Mouse (Mus musculus) intestine, embryonic 16.5 days (tissue): ENCODE results near the gene 1700029F12Rik. TPM values are rescaled to one million over a fixed set of nuclear protein-coding genes. Genes with fewer than 3 reads are reported as not detected.

Source experiments
- ATAC-seq: fragments of 200-750 bp; cut with Nextera tagmentation; 2 replicates; pipeline ENCODE4 v1.8.0; 2017; ENCODE audit warnings: moderate TSS enrichment, moderate library complexity
- H3K27ac ChIP-seq: fragments of 300-500 bp; sonication (generic); 2 replicates; pipeline ENCODE4 v1.5.1; 2014; ENCODE audit warnings: mild to moderate bottlenecking, low read length
- H3K27me3 ChIP-seq: fragments of 300-500 bp; sonication (generic); replicated peaks from 2 replicates; pipeline ENCODE4 v1.6.1; 2014; ENCODE audit warnings: low read length, control low read depth, mixed read lengths; ENCODE audit not compliant: control insufficient read depth, insufficient read depth
- H3K36me3 ChIP-seq: fragments of 300-500 bp; sonication (generic); 2 replicates; pipeline ENCODE4 v1.6.1; 2014; ENCODE audit warnings: low read length, control low read depth; ENCODE audit not compliant: control insufficient read depth, insufficient read depth
- H3K4me1 ChIP-seq: fragments of 300-500 bp; sonication (generic); 2 replicates; pipeline ENCODE4 v1.6.1; 2014; ENCODE audit warnings: low read length, control low read depth, mixed read lengths; ENCODE audit not compliant: control insufficient read depth, insufficient read depth
- H3K4me2 ChIP-seq: fragments of 300-500 bp; sonication (generic); 2 replicates; pipeline ENCODE4 v1.6.1; 2014; ENCODE audit warnings: low read depth, low read length, control low read depth
- H3K4me3 ChIP-seq: fragments of 300-500 bp; sonication (generic); 2 replicates; pipeline ENCODE4 v1.5.1; 2014; ENCODE audit warnings: mild to moderate bottlenecking, low read length
- H3K9ac ChIP-seq: fragments of 300-500 bp; sonication (generic); 2 replicates; pipeline ENCODE4 v1.6.1; 2014; ENCODE audit warnings: low read depth, low read length
- H3K9me3 ChIP-seq: fragments of 300-500 bp; sonication (generic); 2 replicates; pipeline ENCODE4 v1.6.1; 2016; ENCODE audit warnings: low read length, control low read depth; ENCODE audit not compliant: control insufficient read depth
- WGBS: fragments of 180-500 bp; shearing (Covaris S2); extraction: QIAGEN DNeasy Blood & Tissue Kit; methylation state at CpG from one replicate; pipeline ENCODE4 v1.1.7; 2014; 5-methylcytosine and 5-hydroxymethylcytosine counted together
- polyA plus RNA-seq: library from polyadenylated mRNA; unstranded; fragments of >200 nt; fragmentation: Nextera tagmentation; extraction: Ambion mirVana; gene quantifications from 2 replicates; pipeline ENCODE4 v1.2.1, GENCODE M21; 2015

1700029F12Rik gene
- polyA plus RNA-seq, 1 experiment from 2014 or later: not detected

DNA sequence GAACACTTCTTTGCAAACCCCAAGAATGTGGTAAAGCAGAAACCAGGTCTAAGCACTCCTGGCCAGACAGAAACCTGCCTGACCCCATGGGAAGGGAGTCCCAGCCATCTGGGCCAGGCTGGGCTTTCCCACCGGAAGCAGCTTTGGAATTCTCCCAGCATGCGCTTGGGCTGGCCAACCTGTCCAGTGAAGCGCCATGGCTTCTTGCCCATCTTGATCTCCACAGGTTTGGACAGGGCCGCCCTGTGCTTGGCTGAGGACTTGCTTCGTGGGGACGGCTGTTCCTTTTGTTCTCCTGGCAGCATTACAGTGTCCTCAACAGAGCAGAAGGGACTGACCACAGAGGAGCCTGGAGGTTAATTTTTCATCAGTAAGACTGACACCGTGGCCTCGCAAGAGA is 19.7 kb upstream of the 1700029F12Rik start:
- Histone ChIP-seq H3K4me2 (no peak overlapping the region), H3K4me1 (no peaks in the 10 kb centered on the region), H3K36me3 (no peaks in the 10 kb centered on the region), H3K27ac (no peak overlapping the region), H3K4me3 (no peak overlapping the region), H3K9ac (no peak overlapping the region), H3K27me3 (no peaks in the 10 kb centered on the region), H3K9me3 (no peaks in the 10 kb centered on the region)
- ATAC-seq: no peak
- 84% methylated on average over 8 of the region's 8 CpGs for WGBS

DNA sequence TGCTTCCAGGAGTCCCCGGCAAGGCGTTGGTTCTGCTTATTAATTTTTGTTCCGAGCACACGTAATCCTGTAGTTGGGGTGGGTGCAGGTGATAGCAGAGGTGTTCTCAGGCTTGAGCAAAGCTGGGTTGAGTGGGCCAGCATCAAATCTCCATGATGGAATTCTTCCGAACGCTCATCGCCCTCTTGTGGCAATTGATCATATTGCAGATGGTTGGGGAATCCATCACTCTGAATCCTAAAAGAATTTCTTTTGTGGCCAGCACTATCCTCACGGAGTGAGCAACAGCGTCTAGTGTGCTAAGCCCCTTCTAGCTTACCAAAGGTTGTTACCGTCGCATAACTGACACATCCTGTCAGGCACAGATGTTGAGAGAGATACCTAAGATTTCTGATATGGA is 18.5 kb upstream of the 1700029F12Rik start:
- ATAC-seq: no peak
- H3K4me1 ChIP-seq: no peaks in the 10 kb centered on the region
- WGBS: 13% methylated on average over 11 of the region's 11 CpGs
- H3K9me3 ChIP-seq: no peaks in the 10 kb centered on the region
- no peak overlapping the region for H3K27ac ChIP-seq
- no peak overlapping the region for H3K9ac ChIP-seq
- no peak overlapping the region for H3K4me2 ChIP-seq
- H3K36me3 ChIP-seq: no peaks in the 10 kb centered on the region
- no peak overlapping the region for H3K4me3 ChIP-seq
- H3K27me3 ChIP-seq: no peaks in the 10 kb centered on the region

DNA sequence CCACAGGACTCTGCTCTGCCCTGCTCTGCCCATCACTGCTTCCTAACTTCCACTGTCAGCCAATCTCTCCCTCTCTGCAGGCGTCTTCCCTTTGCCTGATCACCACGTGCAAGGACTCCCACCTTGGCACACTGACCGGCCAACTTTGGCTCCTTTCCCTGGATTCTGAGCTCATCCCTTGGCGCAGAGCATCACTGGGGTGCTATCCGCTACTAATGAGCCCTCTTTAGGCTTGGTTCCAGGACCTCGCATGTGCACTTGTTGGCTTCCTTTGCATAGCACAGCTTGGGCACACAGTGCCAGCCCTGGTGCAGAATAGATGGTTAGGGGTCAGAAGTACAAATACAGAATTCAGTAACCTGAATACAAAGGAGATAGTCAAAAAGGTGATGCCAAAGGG is 17.0 kb upstream of the 1700029F12Rik start:
- Histone ChIP-seq H3K9me3 (no peaks in the 10 kb centered on the region), H3K4me3 (no peak overlapping the region), H3K36me3 (no peaks in the 10 kb centered on the region), H3K27me3 (no peaks in the 10 kb centered on the region), H3K9ac (no peak overlapping the region), H3K27ac (no peak overlapping the region), H3K4me2 (no peak overlapping the region), H3K4me1 (no peaks in the 10 kb centered on the region)
- whole genome bisulfite sequencing: 67% methylated on average over 6 of the region's 6 CpGs
- ATAC-seq: no peak

DNA sequence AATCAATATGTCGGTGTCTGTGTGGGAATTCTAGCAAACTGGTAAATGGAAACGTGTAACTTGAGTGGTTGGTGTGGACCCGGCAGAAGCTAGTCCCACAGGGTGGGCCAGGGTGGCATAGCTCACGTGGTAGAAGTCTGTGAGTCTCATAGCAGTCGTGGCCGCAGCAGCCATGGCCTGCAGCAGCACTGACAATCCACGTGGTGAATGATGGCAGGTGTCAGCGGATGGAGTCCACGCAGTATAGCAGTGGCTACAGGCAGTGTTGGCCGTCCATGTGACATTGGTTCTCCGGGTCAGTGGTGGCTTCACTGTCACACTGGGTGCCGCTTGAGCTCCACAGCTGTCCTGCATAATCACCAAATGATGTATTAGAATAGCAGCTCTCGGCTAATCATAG is 4.1 kb downstream of the 1700029F12Rik start:
- H3K9me3 ChIP-seq: no peaks in the 10 kb centered on the region
- no peak overlapping the region for H3K4me3 ChIP-seq
- H3K36me3 ChIP-seq: no peaks in the 10 kb centered on the region
- ATAC-seq: no peak
- no peak overlapping the region for H3K27ac ChIP-seq
- H3K4me2 ChIP-seq: no peak overlapping the region
- 88% methylated on average over 13 of the region's 13 CpGs for WGBS
- no peak overlapping the region for H3K9ac ChIP-seq
- H3K27me3 ChIP-seq: no peaks in the 10 kb centered on the region
- H3K4me1 ChIP-seq: no peaks in the 10 kb centered on the region

DNA sequence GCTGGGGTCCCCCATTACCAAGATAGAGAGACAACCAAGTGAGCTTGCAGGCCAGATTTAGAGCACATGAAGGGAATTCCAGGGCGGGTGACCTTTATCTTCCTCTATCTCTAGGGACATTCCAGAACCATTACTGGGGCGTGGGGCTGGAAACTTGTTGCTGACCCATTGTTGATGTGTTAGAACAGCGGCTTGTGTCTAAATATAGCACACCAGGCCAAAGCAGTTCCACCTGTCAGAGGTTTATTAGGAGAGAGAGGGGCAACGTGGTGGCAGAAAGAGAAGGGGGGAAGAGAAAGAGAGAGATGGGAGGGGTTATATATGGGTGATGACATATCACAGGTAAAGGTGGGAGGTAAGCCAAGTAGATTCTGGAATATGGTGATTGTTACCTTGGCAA is 12.3 kb downstream of the 1700029F12Rik start:
- Histone ChIP-seq H3K27me3 (no peaks in the 10 kb centered on the region), H3K36me3 (no peaks in the 10 kb centered on the region), H3K4me3 (no peak overlapping the region), H3K9me3 (no peaks in the 10 kb centered on the region), H3K4me2 (no peak overlapping the region), H3K27ac (no peak overlapping the region), H3K4me1 (no peaks in the 10 kb centered on the region), H3K9ac (no peak overlapping the region)
- no peak for ATAC-seq
- WGBS: 42% methylated on average over 4 of the region's 4 CpGs

DNA sequence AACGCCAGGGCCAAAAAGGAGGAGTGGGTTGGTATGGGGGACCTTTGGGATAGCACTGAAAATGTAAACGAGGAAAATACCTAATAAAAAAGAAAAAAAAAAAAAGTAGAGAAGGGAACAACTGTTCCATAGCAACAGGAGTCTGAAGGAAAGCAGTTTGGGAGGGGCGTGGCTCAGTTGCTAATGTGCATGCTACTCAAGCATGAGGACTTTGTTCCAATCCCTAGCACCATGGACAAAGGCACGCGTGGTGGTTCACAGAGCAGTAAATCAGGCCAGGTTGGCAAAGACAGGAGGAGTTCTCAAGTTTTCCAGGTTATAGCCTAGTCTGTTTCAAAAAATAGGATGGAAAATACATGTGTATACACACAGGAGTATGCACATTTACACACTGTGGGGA is 14.0 kb downstream of the 1700029F12Rik start:
- no peaks in the 10 kb centered on the region for H3K27me3 ChIP-seq
- no peak overlapping the region for H3K4me2 ChIP-seq
- no peak overlapping the region for H3K9ac ChIP-seq
- no peak overlapping the region for H3K27ac ChIP-seq
- WGBS: 64% methylated on average over 5 of the region's 5 CpGs
- H3K4me3 ChIP-seq: no peak overlapping the region
- no peaks in the 10 kb centered on the region for H3K4me1 ChIP-seq
- 0 out of 2 replicates have a peak, but pooled peaks have one; percentile 46 for ATAC-seq
- no peaks in the 10 kb centered on the region for H3K9me3 ChIP-seq
- no peaks in the 10 kb centered on the region for H3K36me3 ChIP-seq

DNA sequence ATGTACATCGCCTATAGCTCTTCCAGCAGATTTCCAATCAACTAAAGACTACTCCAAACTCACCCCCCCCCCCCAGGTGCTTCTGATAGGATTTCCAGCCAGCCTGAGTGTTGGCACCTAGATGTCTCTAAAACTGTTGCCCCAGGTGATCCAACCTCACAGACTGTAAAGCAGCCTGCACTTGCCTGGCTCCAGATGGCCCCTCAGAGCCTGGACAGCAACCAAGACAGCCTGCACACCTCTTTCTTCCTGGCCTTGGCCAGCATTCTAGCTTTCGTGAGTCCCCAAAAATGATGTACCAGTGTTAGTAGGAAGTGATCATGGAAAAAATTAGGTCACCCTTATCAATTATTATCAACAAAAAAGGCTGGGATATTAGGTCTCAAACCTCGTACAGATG is 16.5 kb downstream of the 1700029F12Rik start:
- ATAC-seq: no peak
- H3K36me3 ChIP-seq: no peaks in the 10 kb centered on the region
- WGBS: 87% methylated on average over 3 of the region's 3 CpGs

DNA sequence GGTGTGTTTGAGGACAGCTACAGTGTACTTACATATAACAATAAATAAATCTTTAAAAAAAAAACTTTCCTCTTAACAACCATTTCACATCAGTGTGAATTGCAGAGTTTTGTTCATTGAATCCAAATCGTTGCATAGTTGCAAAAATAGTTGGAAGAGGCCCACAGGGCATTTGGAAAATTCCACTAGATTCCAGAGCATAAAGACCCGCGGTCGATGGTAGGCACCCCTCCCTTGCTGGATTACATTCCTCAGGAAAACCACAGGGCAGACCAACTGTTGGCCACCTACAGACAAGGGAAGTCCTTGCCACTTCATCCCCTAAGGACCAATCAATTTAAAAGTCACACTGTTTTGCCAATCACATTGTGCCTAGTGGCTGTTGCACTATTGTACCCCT is 19.8 kb downstream of the 1700029F12Rik start:
- no peak overlapping the region for H3K4me3 ChIP-seq

More for the DNA sequence above, 16.5 kb downstream of the 1700029F12Rik start:
- H3K9me3 ChIP-seq: no peaks in the 10 kb centered on the region
- no peak overlapping the region for H3K4me3 ChIP-seq
- no peak overlapping the region for H3K9ac ChIP-seq
- H3K4me2 ChIP-seq: no peak overlapping the region
- no peaks in the 10 kb centered on the region for H3K4me1 ChIP-seq
- H3K27me3 ChIP-seq: no peaks in the 10 kb centered on the region
- no peak overlapping the region for H3K27ac ChIP-seq

DNA sequence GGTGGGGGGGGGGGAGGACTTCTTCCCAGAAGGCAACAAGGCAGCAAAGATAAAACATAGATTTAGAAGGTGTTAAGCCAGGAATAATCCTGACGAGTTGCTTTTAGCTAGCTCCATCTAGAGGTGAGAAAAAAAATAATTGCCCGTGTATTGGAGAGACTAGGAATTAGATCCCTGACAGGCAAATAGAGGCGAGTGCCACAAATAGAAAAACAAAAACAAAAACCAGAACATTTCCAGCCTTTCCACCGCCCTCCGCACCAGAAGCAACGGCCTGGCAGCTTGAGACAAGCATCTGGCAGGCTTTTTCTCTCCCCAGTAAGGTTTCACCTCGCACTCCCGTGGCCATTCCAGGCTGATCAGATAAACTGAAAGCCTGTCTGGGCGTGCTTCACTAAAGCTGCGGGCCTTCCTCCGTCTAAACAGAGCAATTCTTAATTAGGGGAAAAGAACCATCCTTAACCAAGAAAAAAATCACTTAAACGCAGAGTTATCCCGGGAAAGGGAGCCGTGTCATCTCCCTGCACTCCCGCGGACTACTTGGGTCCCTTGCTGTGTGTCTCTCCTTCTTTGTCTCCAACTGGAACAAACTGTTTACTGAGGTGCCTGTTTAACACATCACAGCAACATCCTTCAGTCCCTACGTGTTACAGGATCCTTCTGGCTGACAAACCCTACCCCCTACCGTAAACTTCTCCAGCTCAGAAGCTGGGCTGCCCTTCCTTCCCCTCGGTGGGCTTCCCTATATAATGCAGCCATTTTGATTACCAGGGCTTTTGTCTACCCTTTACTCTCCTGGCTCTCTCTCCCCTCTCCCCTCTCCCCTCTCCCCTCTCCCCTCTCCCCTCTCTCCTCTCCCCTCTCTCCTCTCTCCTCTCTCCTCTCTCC is 25.7 kb downstream of the 1700029F12Rik start:
- WGBS: 2% methylated on average over 19 of the region's 19 CpGs
- peak; percentile 81 for ATAC-seq
- H3K27me3 ChIP-seq: no peaks in the 10 kb centered on the region

More for the DNA sequence above, 19.8 kb downstream of the 1700029F12Rik start:
- no peaks in the 10 kb centered on the region for H3K4me1 ChIP-seq
- H3K4me2 ChIP-seq: no peak overlapping the region
- ATAC-seq: no peak
- no peaks in the 10 kb centered on the region for H3K9me3 ChIP-seq
- no peaks in the 10 kb centered on the region for H3K27me3 ChIP-seq
- H3K36me3 ChIP-seq: no peaks in the 10 kb centered on the region
- no peak overlapping the region for H3K9ac ChIP-seq
- WGBS: 78% methylated on average over 4 of the region's 4 CpGs
- H3K27ac ChIP-seq: no peak overlapping the region

More for the DNA sequence above, 25.7 kb downstream of the 1700029F12Rik start:
- H3K9ac ChIP-seq: peak overlapping the region; percentile 67
- H3K4me1 ChIP-seq: no peaks in the 10 kb centered on the region
- H3K4me3 ChIP-seq: peak overlapping the region; percentile 56
- H3K4me2 ChIP-seq: peak overlapping the region; percentile 87
- H3K36me3 ChIP-seq: no peaks in the 10 kb centered on the region
- H3K9me3 ChIP-seq: no peaks in the 10 kb centered on the region
- no peak overlapping the region for H3K27ac ChIP-seq
